In the genomic region with DNA sequence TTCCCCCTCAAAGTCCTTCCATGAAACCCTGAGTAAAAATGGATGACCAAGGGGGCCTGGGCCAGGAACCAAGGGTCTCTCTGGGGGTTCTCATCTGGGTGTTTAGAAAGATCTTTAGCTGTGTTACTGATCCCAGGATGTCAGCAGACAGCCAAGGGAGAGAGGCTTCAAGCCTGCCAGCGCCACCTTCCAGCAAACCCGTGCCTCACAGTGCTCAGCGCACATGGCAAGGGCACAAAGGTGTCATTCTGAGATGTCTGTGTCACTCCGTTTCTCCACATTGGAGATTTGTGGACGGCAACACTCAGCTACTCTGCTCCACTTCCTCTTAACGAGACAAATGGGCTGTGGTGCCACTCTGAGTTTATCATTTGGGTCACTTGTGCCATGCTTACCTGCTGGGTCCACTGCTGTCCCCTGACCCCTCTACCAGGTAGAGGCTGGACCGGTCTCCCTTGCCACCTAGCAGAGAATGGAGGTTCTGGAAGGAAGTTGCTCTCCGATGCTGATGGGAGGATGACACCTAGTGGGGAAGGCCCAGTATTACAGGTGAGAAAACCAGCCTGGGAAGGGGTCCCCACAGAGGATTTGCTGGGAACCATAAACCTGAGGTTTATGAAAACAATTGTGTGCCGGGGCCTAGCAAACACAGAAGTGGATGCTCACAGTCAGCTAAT, we compare ENCODE assay signal across 7 mouse cellular contexts. TPM values are rescaled to one million over a fixed set of nuclear protein-coding genes. Genes with fewer than 3 reads are reported as not detected.
A peak's percentile ranks its signal among the peaks of the same experiment; 100 is the strongest.
DNase-seq lines count a peak whose midpoint lies in the region; ATAC-seq and TF ChIP-seq lines count a peak whose summit lies in the region.

No protein-coding gene starts in this region.

- H3K4me1 ChIP-seq in G1E (ENCODE audit: insufficient read depth, low read depth, low read length) = peaks cover 12% of the 10 kb centered on the region

- no peak overlapping the region for H3K4me3 ChIP-seq in G1E (ENCODE audit: low read depth, low read length)

- peaks cover 71% of the 10 kb centered on the region for H3K27me3 ChIP-seq in G1E (ENCODE audit: insufficient read depth, low read length)

- H3K9me3 ChIP-seq in G1E (replicated peaks) = no peaks in the 10 kb centered on the region

- DNase-seq in left cerebral cortex, adult 18-20 months (ENCODE audit: low spot score in 2 of 2) = peak; percentile 63 to 68
- no peak for DNase-seq in left cerebral cortex, adult 11 months (ENCODE audit: low spot score)
- peak; percentile 28 for DNase-seq in G1E (ENCODE audit: low spot score)
- DNase-seq in forelimb bud, embryonic 11.5 days (ENCODE audit: low read depth, low spot score) = peak; percentile 68
- peak; percentile 64 for DNase-seq in lung, postnatal 14 days
- DNase-seq in spleen, postnatal 10 days (ENCODE audit: low spot score in 2 of 2) = peak; percentile 27 to 53

- TF ChIP-seq CTCF in G1E (IDR thresholded peaks at IDR 0.05; ENCODE audit: low read depth, low read length) = peak; percentile 59

- no peak for ATAC-seq in G1E (ENCODE audit: extremely low read depth, insufficient number of reproducible peaks, low FRiP score, poor library complexity, severe bottlenecking)
- peak; percentile 23; the same call in 1 of the 2 replicates for ATAC-seq in cerebellum, adult (ENCODE audit: insufficient number of reproducible peaks, low FRiP score, low TSS enrichment)

- no peaks in the 10 kb centered on the region for H3K36me3 ChIP-seq in G1E (replicated peaks)

RNA-seq across cellular contexts. Expression of a gene that starts 26.2 kb away (rescaled TPM):
- total RNA-seq in left cerebral cortex, adult 18-20 months (2021) = 10 to 100 TPM in 1 of 2 experiments, 1 to 10 TPM in 1; 7.9 to 10.7 TPM
- not detected in 2 replicates for total RNA-seq in G1E (2014; fragmentation: Nextera tagmentation)
- total RNA-seq in G1E (2017) = 0.11 TPM in 1 of 2 replicates, not detected in the other
- polyA plus RNA-seq in G1E (2012) = 0.09 and 0.18 TPM in 2 replicates

RNA-seq across cellular contexts. Expression of a gene that starts 59.5 kb away (rescaled TPM):
- total RNA-seq in left cerebral cortex, adult 18-20 months (2021) = 100 to 1,000 TPM; 116 to 119 TPM
- total RNA-seq in G1E (2014; fragmentation: Nextera tagmentation) (27.5 and 46.3 TPM in 2 replicates), G1E (2017) (36.0 and 60.5 TPM in 2 replicates)
- polyA plus RNA-seq in G1E (2012) = 117 and 160 TPM in 2 replicates

Comparison
In these comparisons a context has a peak if more than half of its experiments do, and no peak if none do; other contexts are left out.
1. RNA of a gene that starts 26.2 kb away (total RNA-seq): 7.9 to 10.7 TPM in left cerebral cortex, adult 18-20 months; 0.11 TPM in G1E; every median in the first group is over 4 times any median in the second.